Mouse (Mus musculus) ZHBTc4 (cell line): ENCODE results near the gene Klhdc9.

Experiments
- DNase-seq: peaks from one replicate; pipeline ENCODE4 v3.0.0-alpha.2; 2011; ENCODE audit warnings: low read depth, low spot score

Klhdc9 gene

DNA sequence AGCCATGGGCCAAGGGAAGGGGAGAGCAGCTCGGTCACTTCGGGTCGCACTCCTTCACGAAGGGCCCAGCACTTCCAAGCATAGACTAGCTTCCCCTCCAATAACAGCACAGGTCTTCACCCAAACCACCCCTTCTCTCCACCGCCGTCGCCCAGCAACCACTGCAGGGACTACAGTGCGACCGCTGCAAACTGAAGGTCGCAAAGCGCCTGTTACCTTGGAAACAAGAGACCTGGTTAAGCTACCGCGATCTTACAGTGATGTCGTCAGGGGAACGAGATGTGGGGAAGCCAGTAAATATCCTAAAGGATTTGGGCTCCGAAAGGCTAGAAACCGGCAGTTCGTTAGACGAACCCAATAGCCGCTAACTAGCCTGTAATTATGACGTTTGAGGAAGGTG, at the start of gene Klhdc9:
Gene Klhdc9, minus strand, starts transcription at position 143 of the 400 bp plus-strand sequence.
- peak; percentile 97 for DNase-seq

DNA sequence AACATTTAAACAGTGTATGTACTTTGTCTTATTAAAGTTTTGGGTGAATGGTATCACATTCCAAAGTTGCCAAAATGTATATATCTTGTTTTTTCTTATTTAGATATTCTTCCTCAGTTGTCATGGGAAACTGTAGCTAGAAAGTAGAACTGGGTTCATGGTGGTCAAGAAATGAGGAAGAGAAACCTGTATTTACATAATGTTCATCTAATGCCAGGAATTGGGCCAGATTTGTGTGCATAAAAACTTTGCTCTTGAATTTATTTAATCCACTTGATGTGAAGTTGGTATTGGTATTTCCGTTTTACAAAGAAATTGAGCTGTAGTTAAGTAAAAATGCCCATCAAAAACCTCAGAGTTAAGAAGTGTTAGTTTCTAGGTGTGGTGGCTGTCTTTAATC, 49.6 kb upstream of the Klhdc9 start:
- no peak for DNase-seq

DNA sequence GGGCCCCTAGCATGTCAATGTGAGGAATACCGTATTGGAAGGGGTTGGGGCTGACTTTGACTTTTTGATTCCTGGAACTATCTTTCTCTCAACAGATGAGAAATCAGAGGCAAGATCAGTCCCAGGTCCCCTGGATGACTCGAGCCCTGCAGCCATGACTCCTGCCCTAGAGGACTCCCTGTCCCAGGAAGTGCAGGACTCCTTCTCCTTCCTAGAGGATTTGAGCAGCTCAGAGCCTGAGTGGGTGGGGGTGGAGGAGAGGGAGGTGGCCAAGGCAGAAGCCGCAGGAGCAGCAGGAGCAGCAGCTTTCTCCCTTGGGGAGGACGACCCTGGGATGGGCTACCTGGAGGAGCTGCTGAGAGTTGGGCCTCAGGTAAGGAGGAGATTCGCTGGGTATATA, 46.7 kb upstream of the Klhdc9 start:
- no peak for DNase-seq

DNA sequence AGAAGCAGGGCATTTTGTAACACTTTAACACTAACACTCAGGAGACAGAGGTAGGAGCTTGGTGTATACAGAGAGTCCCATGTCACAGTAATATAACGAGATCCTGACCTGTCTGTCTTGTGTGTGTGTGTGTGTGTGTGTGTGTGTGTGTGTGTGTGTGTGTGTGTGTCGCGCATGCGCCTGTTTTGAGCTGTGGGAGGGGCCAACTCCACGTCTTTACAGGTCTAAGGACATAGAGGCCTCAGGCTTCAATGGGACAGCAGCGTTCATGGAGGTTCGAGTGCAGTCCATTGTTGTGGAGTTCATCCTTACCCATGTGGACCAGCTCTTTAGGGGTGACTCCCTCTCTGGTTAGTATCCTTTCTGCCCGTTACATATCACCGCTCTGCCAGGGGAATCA, 42.4 kb upstream of the Klhdc9 start:
- DNase-seq: peak; percentile 61

DNA sequence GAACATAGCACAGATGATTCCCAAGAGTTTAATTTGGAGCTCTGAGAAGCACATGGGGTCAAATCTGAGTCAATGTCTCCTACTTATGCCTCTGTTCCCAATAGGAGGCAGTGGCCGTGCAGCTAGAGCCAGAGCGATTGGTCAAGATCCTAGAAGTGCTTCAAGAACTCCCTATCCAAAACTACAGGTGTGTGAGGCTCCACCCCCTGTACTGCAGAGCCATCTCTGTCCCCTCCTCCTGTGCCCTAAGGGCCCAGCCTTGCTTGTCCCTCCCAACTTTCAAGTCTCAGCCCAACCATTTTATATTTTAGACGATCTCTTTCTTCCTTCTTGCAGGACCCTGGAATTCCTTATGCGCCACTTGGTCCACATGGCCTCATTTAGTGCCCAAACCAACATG, 41.2 kb upstream of the Klhdc9 start:
- DNase-seq: peak; percentile 85

DNA sequence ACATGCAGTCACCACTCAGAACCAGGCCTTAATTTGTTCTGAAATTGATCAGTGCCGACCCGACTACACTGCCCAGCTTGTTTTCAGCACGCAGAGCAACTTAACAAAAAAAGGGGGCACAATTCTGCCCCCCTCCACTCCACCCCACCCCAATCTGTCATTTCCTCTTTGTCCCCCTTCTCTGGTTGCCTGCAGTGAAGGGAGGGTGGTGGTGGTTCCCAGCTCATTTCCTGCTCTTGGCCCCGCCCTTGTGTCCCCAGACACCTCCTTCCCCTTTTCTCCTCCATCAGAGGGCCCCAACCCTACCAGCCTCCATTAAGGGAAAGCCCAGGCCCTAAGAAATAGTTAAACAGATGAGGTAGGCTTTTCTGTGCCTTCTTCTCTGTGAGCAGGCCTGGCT, 29.5 kb upstream of the Klhdc9 start:
- DNase-seq: no peak

DNA sequence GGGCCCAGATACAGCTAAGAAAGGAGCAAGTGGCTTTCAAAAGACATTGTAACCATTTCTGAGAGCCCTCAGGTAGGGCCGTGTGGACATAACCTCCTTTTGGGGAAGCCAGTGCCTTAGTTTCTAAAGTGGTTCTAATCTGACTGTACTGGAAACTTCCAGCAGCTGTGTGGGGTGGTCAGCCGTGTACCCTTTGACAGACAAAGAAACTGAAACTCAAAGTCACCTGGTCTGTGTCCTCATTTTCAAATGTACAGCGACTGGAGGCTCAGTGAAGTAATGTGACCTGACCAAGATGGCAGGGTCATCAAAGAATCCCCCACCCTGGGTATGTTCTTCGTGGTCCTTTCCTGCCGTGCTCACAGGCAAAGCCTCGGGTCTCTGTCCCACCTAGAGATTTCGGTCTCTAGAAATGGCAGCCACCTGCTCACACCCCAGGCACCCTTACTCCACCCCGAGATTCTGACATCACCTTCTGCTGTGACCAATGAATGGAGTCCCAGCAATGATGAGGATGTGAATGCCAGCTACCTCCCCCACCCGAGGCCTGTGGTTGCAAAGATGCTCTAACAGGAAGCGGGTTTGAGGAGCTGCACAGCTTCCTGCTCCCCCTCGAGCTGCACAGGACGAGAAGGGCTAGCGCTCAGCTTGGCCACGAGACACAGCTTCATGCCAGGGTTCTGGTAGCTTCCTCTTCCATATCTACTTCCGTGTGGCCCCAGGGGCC, 27.9 kb upstream of the Klhdc9 start, which contains the start of gene Arhgap30:
Gene Arhgap30, plus strand, starts transcription at position 579 of the 727 bp plus-strand sequence.
- DNase-seq: no peak

DNA sequence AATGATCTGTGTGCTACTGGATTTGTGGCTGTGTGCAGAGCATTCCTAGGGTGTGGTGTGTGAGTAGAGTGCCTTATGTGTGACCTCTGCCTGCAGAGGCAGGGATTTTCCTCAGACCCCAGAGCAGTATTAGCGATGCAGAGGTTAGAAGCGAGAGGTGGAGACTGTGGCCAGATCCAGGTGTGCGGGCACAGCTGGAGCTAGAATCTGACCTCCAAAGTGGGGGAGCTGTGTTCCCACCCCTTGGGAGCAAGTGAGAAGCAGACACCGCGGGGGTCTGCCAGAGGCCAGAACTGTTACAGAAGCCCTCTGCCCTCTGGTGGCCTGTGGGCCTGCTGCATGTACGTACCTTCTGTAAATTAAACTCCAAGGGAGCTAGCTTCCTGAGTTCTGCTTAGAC, 26.5 kb upstream of the Klhdc9 start:
- DNase-seq: peak; percentile 68

DNA sequence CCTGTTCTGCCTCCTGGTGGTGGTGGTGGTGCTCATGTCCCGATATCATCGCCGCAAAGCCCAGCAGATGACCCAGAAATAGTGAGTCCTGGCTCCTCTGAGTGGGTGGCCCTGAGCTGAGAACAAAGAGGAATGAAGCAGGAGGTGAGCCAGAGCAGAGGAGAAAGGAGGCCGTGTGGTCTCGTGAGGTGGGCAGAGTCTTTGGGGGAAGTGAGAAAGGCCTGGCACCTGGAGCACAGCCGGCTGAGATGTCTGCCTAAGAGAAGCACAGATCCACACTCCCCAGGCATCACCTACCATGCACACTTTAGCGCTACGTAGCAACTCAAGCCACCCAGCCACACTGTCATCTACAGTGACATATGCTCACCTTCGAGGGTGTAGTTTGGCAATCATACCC, 24.6 kb upstream of the Klhdc9 start:
- DNase-seq: no peak

DNA sequence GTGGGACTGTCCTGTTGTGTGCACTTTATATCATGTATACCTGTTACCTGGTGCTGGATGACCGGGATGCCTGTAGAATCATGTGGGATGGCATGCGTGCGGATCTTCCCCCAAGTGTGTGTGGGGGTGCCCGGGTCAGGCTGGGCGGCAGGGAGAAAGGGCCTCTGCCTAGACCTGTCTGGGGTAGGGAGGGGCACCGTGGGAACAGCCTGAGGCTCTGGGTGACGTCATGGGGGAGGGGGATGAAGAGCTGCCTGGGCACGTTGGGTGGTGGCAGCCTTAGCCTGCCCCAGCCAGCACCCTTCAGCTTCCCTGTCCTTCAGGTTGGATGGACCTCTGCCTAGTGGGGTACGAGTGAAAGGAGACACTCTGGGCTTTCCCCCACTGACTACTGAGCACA, 23.8 kb upstream of the Klhdc9 start:
- peak; percentile 39 for DNase-seq

DNA sequence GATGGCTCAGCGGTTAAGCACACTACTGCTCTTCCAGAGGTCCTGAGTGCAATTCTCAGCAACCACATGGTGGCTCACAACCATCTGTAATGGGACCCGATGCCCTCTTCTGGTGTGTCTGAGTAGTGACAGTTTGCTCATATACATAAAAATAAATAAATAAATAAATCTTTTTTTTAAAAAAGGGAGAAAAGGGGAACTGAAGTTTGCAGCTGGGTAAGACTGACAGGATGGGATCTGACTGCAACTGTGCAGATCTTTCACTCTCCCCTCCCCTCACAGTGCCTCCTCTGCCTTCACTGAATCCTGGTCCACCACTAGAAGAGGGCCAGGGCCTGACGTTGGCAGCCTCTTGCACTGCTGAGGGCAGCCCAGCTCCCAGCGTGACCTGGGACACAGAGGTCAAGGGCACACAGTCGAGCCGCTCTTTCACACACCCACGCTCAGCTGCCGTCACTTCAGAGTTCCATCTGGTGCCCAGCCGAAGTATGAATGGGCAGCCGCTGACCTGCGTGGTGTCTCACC, 21.6 kb upstream of the Klhdc9 start:
- DNase-seq: no peak

DNA sequence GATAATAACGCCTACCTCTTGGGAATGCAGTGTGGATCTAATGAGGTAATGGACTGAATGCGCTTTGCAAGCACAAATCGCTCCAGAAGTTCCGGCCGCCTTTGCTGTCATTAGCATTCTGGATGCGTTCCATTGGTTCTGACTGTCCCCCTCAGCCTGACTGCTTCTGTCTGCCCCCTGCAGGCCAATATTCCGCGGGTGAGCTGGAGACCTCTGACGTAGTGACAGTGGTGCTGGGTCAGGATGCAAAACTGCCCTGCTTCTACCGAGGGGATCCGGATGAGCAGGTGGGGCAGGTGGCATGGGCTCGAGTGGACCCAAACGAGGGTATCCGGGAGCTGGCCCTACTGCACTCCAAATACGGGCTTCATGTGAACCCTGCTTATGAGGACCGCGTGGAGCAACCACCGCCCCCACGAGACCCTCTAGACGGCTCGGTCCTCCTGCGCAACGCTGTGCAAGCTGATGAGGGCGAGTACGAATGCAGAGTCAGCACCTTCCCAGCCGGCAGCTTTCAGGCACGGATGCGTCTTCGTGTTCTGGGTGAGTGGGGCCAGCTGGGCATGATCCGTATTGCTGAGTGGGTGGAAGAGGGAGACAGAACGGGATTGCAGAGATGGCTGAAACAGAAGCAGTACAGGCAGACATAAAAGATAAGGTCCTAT, 19.5 kb upstream of the Klhdc9 start:
- peak; percentile 90 for DNase-seq

DNA sequence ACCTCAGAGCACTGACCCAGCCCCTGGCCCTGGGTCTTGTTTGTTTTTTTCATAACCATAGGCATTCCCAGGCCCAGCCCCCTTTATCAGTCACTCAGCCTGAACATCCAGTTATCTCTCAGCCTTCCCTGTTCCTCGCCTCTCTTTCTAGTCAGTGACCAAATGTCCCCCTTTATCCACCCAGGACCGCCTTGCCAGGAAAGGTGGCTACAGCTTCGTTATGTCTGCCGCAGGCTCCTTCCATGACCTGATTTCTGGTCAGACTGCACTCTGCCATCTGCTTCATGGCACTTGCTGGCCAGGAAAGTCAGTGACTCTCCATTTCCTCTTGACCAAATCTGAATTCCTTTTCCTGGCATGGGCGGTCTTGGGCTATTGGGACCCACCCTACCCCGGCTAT, 17.7 kb upstream of the Klhdc9 start:
- DNase-seq: no peak

DNA sequence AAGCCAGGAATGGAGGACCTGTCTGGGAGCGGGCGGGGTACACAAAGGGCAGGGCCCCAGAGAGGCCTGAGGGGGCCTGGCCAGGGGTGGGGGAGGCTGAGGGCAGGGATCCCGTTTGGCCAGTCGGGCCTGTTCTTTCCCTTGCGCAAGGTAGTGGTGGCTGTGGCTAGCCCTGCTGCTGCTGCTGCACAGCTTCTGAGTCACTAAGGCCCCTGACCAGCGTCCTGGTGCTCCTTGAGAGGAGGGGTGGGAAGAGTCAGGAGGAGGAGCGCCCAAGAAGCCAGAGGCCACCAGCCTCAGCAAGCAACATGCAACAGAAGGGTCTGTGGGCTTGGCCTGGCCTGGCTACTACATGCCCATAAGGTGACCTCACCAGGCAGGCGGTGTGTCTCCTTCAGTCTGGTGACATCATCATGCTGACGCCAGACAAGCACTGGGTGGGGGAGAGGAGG, 15.1 kb upstream of the Klhdc9 start:
- DNase-seq: no peak

DNA sequence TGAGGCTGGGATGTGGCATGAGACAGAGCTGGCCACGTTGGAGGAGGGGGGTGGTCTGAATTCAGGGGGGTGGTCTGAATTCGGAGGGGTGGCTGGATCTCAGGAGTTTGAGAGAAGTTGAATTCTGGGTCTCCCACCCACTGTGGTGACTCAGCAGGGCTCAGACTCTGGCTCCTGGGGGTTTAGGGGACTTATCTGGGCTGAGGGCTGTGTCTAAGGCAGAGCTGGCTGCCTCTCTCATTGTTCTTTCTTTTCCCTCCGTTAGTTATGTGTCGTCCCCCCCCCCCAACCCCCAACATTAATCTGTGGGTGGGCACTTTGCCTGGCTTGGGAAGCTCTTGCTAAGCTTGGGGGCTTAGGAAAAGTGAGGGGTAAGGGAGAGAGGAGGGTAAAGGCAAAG, 13.3 kb upstream of the Klhdc9 start:
- no peak for DNase-seq

DNA sequence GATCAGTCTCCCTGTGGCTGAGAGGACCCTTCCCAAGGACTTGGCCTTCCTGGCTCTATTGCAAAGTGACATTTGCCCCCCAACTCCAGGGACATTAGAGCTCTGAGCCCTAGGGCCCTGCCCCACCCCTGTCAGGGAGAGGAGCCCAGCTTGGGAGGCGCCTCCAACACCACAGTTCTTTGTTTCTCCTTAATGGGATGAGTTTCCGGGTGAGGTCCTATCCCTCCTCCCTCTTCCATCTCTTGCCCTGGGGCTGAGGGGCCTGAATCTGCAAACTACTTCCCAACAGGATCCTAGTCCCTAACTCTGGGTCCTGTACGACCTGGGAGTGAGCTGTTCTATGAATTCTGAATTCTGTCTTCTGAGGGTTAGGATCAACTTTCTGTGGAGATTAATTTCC, 12.3 kb upstream of the Klhdc9 start:
- peak; percentile 50 for DNase-seq

DNA sequence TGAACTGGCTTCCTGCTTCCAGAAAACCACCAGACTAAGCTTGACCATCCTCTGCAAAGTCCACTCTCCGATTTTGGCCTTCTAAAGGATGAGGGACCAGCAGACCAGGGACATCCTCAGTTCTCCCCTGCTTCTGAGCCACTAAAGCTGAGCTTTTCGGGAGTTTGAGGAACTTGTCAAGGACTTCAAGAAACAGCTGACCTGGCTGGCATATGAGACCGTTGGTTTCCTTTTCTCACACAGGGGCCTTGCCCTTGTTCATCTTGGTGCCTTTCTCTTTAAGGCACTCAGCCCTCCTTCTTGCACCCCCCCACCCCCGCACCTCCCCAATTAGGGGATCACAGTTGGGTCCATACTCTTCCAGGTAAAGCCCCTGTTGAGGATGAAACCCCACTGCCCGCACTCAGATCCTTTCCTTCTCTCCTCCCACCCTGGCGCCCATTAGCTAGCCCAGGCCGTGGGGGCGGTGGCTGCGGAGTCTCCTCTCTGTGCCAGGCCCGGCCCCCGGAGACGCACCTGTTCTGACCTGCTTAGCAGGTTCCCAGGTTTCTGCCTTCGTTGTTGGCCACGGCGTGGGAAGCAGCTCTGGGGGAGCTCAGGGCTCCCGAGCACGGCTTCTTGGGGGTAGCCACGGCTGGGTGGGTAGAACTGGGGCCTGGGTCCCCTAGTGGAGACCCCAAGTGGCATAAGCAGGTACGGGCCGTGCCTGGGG, 9.4 kb upstream of the Klhdc9 start, which contains the start of gene Nectin4:
Gene Nectin4, plus strand, starts transcription at position 255 of the 712 bp plus-strand sequence.
- DNase-seq: no peak

DNA sequence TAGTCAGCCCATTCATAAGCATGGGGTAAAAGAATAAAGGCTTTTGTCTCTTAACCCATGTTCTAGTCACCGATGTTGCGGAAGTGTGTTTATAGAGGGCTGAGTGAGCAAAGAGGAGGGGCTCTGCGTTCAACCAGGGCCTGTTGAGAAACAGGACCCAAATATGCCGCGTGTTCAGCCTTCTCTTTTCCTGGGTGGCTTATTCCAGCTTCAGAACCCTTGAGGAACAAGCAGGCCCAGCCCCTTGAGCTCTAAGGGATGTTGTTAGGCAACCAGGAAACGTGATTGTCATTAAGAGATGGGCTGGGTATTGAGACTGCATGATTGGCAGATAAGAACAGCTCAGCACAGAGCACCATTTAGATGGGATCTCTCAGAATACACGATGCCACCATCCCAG, 5.3 kb upstream of the Klhdc9 start:
- no peak for DNase-seq

DNA sequence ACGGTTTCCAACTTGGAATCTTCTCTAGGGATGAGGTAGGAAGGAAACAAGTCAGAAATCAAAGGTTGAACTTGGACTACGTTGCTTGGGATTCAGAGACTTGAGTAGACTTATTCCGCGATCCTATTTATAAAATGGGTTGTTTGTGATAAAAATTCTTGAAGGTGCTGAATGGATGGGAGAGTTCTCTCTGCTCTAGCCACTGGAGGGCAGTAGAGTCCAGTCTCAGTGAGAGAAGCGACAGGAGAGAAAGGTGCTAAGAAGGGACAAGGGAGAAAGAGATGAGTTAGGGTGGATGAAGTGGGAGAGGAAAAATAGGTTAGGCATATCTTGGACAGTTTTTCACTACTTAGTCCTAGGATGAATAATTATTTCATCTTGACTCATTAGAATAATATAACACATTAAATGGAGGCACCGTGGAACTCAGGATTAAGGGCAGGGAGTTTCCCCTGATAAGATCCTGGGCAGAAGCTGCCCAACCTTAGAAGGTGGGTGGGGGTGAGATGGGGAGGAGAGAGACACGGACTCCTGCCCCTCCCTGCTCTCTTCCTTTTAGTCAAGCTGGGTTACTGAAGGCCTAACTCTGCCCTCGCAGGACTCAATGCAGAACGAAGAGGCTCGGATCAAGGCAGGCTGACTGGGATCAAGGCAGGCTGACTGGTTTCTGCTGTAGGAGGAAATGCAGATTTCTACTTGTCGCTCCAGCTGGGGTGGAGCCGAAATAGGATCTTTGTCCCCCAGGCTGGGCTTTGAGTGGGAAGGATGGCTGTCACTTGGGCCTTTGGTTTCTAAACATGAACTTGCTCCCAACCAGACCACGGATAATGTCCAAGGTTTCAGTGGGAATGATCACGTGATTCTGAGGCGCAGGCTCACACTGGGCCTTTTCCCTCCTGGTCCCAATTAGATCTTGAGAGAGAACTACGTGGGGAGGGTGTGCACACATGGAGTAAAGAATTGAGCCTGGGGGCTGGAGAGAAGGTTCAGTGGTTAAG, 807 bp upstream of the Klhdc9 start:
- DNase-seq: peak; percentile 88

DNA sequence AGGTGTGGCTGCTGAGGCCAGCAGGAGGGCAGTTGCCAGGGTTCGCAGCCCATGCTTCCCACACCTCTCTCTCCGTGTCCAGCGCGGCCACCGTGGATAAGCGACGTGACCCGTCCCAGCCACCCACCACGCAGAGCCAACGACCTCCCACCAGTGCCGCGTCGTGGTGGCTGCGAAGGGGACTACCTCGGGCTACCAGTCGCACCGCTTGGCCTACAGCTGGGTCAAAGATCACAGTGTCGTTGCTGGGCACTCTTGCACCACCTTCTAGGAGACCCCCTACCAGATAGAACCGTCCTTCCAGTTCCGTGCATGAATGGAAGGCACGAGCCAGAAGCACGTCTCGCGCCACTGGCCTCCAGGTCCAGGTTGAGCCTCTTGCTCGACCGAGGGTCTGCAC, 345 bp downstream of the Klhdc9 start:
- DNase-seq: no peak

DNA sequence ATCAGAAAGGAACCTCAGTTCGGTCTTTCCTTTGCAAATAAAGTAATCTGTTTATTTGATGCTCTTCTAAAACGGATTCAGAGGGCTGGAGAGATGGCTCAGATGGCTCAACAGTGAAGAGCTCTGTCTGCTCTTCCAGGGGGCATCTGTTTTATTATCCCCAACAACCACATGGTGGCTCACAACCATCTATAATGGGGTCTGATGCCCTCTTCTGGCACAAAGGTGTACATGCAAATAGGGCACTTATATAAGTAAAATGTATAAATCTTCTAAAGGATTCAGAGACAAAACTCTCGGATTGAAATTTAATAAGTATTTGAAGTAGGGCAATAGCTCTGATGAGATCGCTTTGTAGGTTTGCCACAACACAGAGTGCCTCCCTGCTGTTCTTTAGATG, 2.2 kb downstream of the Klhdc9 start:
- DNase-seq: peak; percentile 25
